Comparison of ENCODE assay signal across 9 mouse cellular contexts in genomic region chr14:34311021-34311631, GRCm38 (mm10). TPM values are rescaled to one million over a fixed set of nuclear protein-coding genes. Genes with fewer than 3 reads are reported as not detected.
DNase-seq lines count a peak whose midpoint lies in the region; ATAC-seq and TF ChIP-seq lines count a peak whose summit lies in the region.
"Had no signal": no experiment of that assay in that cellular context is flagged by ENCODE, and none has a peak within 500 bp of the region (broad histone marks: within the 10 kb centered on the region; RNA-seq: fewer than 3 reads in every experiment).

No protein-coding gene starts in this region.

- peak; percentile 34 for ATAC-seq in forebrain, embryonic 12.5 days (ENCODE audit: low FRiP score)
- peak; percentile 10 for ATAC-seq in heart, postnatal 0 days (ENCODE audit: insufficient read depth, low read depth)
- peak; percentile 13 for ATAC-seq in lung, postnatal 0 days

- under 1% methylated on average over 46 of the region's 47 CpGs for WGBS in forebrain, embryonic 12.5 days
- 0% methylated on average over 40 of the region's 47 CpGs for WGBS in heart, postnatal 0 days
- WGBS in lung, postnatal 0 days = 2% methylated on average over 38 of the region's 47 CpGs
- WGBS in olfactory bulb, adult 2 months = under 1% methylated on average over 47 of the region's 47 CpGs

- no peak for TF ChIP-seq POLR2A in brain, embryonic 14.5 days (IDR thresholded peaks at IDR 0.05; ENCODE audit: borderline replicate concordance, extremely low read depth, insufficient read depth, insufficient read length, poor library complexity, severe bottlenecking)
- no peak for TF ChIP-seq POLR2A in olfactory bulb, adult 2 months (IDR thresholded peaks at IDR 0.05; ENCODE audit: insufficient read depth, low read depth, low read length)

- peak overlapping the region; percentile 98 for H3K4me3 ChIP-seq in E14TG2a.4 (replicated peaks; ENCODE audit: low read length)
- H3K4me3 ChIP-seq in forebrain, embryonic 12.5 days (replicated peaks) = peak overlapping the region; percentile 91
- H3K4me3 ChIP-seq in heart, postnatal 0 days (ENCODE audit: low read depth, low read length) = peak overlapping the region; percentile 93
- peak overlapping the region; percentile 78 for H3K4me3 ChIP-seq in lung, postnatal 0 days (ENCODE audit: low read depth, low read length)
- H3K4me3 ChIP-seq in olfactory bulb, adult 2 months (ENCODE audit: insufficient read depth, low read depth, low read length) = peak overlapping the region; percentile 99

- DNase-seq in brain, embryonic 14.5 days (ENCODE audit: low read depth) = peak; percentile 63
- DNase-seq in heart, postnatal 0 days (ENCODE audit: low spot score) = no peak
- DNase-seq in kidney, postnatal 25 days = peak; percentile 50 to 76
- peak; percentile 64 for DNase-seq in lung, postnatal 0 days (ENCODE audit: low spot score)
- DNase-seq in thymus, postnatal 0 days (ENCODE audit: low spot score) = peak; percentile 38

- no peaks in the 10 kb centered on the region for H3K9me3 ChIP-seq in E14TG2a.4 (ENCODE audit: low read length)
- no peaks in the 10 kb centered on the region for H3K9me3 ChIP-seq in forebrain, embryonic 12.5 days
- no peaks in the 10 kb centered on the region for H3K9me3 ChIP-seq in heart, postnatal 0 days (replicated peaks; ENCODE audit: control insufficient read depth, low read length)
- no peaks in the 10 kb centered on the region for H3K9me3 ChIP-seq in lung, postnatal 0 days (ENCODE audit: low read length)

- peak overlapping the region; percentile 97 for H3K9ac ChIP-seq in forebrain, embryonic 12.5 days
- H3K9ac ChIP-seq in heart, postnatal 0 days (replicated peaks; ENCODE audit: low read depth, low read length) = peak overlapping the region; percentile 95
- H3K9ac ChIP-seq in lung, postnatal 0 days (replicated peaks; ENCODE audit: low read depth) = peak overlapping the region; percentile 83

- H3K4me2 ChIP-seq in forebrain, embryonic 12.5 days = peak overlapping the region; percentile 75
- peak overlapping the region; percentile 65 for H3K4me2 ChIP-seq in heart, postnatal 0 days (ENCODE audit: low read depth, low read length)
- H3K4me2 ChIP-seq in lung, postnatal 0 days (replicated peaks; ENCODE audit: low read depth, low read length) = peak overlapping the region; percentile 65

- peak overlapping the region; percentile 97 for H3K27ac ChIP-seq in forebrain, embryonic 12.5 days
- peak overlapping the region; percentile 98 for H3K27ac ChIP-seq in heart, postnatal 0 days (ENCODE audit: low read depth)
- peak overlapping the region; percentile 94 for H3K27ac ChIP-seq in lung, postnatal 0 days (ENCODE audit: low read length)
- peak overlapping the region; percentile 88 for H3K27ac ChIP-seq in olfactory bulb, adult 2 months (ENCODE audit: insufficient read depth, low read depth, low read length)

- H3K27me3 ChIP-seq in E14TG2a.4 (ENCODE audit: insufficient read depth, low read length) = no peaks in the 10 kb centered on the region
- no peaks in the 10 kb centered on the region for H3K27me3 ChIP-seq in forebrain, embryonic 12.5 days
- no peaks in the 10 kb centered on the region for H3K27me3 ChIP-seq in heart, postnatal 0 days (ENCODE audit: control insufficient read depth, insufficient read depth, low read length)
- H3K27me3 ChIP-seq in lung, postnatal 0 days (replicated peaks; ENCODE audit: insufficient read depth, low read length) = no peaks in the 10 kb centered on the region

- no peak for TF ChIP-seq EP300 in heart, postnatal 0 days (IDR thresholded peaks at IDR 0.05; ENCODE audit: low read depth)
- TF ChIP-seq EP300 in lung, postnatal 0 days (IDR thresholded peaks at IDR 0.05) = no peak

- no peak for TF ChIP-seq CTCF in E14TG2a.4 (conservative IDR thresholded peaks at IDR 0.05; ENCODE audit: low read length)
- no peak for TF ChIP-seq CTCF in brain, embryonic 14.5 days (IDR thresholded peaks at IDR 0.05; ENCODE audit: borderline replicate concordance, extremely low read depth, insufficient read depth, insufficient read length)
- no peak for TF ChIP-seq CTCF in heart, postnatal 0 days (IDR thresholded peaks at IDR 0.05; ENCODE audit: low read depth)
- no peak for TF ChIP-seq CTCF in lung, postnatal 0 days (IDR thresholded peaks at IDR 0.05)
- TF ChIP-seq CTCF in olfactory bulb, adult 2 months (IDR thresholded peaks at IDR 0.05; ENCODE audit: insufficient read depth, low read depth, low read length) = no peak

- H3K4me1 ChIP-seq in E14TG2a.4 (replicated peaks; ENCODE audit: low read depth, low read length) = peaks cover 58% of the 10 kb centered on the region
- H3K4me1 ChIP-seq in forebrain, embryonic 12.5 days = peaks cover 30% of the 10 kb centered on the region
- peaks cover 11% of the 10 kb centered on the region for H3K4me1 ChIP-seq in heart, postnatal 0 days (ENCODE audit: control insufficient read depth, insufficient read depth)
- H3K4me1 ChIP-seq in lung, postnatal 0 days (ENCODE audit: insufficient read depth, low read depth, low read length) = peaks cover 5% of the 10 kb centered on the region; the same call in 1 of the 2 replicates
- H3K4me1 ChIP-seq in olfactory bulb, adult 2 months (ENCODE audit: control insufficient read depth, insufficient read depth, low read length) = peaks cover 5% of the 10 kb centered on the region; the same call in 1 of the 2 replicates

- H3K36me3 ChIP-seq in E14TG2a.4 (ENCODE audit: insufficient read depth, low read length) = peaks cover 33% of the 10 kb centered on the region
- H3K36me3 ChIP-seq in forebrain, embryonic 12.5 days (replicated peaks) = no peaks in the 10 kb centered on the region
- H3K36me3 ChIP-seq in heart, postnatal 0 days (replicated peaks; ENCODE audit: control insufficient read depth, insufficient read depth, low read length) = no peaks in the 10 kb centered on the region
- H3K36me3 ChIP-seq in lung, postnatal 0 days (ENCODE audit: insufficient read depth, low read length) = no peaks in the 10 kb centered on the region

RNA-seq across cellular contexts. Expression of gene Glud1, which starts 0.6 kb away (rescaled TPM):
- polyA plus RNA-seq in brain, embryonic 14.5 days (2012; rRNA removed) = 78.7 and 99.3 TPM in 2 replicates
- 85.9 and 87.8 TPM in 2 replicates for polyA plus RNA-seq in forebrain, embryonic 12.5 days (2016; fragmentation: Nextera tagmentation; extraction: Ambion mirVana)
- total RNA-seq in heart, postnatal 0 days (2014; rRNA removed; ENCODE audit: low replicate concordance) = 55.9 and 70.0 TPM in 2 replicates
- 57.0 and 58.3 TPM in 2 replicates for polyA plus RNA-seq in heart, postnatal 0 days (2015; fragmentation: Nextera tagmentation; extraction: Ambion mirVana)
- polyA plus RNA-seq in lung, postnatal 0 days (2015; fragmentation: Nextera tagmentation; extraction: Ambion mirVana) = 63.2 and 64.3 TPM in 2 replicates
- 89.8 and 428 TPM in 2 replicates for polyA plus RNA-seq in olfactory bulb, adult 2 months (2012; ENCODE audit: insufficient read depth, insufficient read length, low replicate concordance, missing spikeins)
- polyA plus RNA-seq in thymus, postnatal 0 days (2015; fragmentation: Nextera tagmentation; extraction: Ambion mirVana) = 56.6 and 65.6 TPM in 2 replicates

RNA-seq across cellular contexts. Expression of gene Shld2, which starts 0.8 kb away (rescaled TPM):
- 4.0 and 4.2 TPM in 2 replicates for polyA plus RNA-seq in brain, embryonic 14.5 days (2012; rRNA removed)
- polyA plus RNA-seq in forebrain, embryonic 12.5 days (2016; fragmentation: Nextera tagmentation; extraction: Ambion mirVana) = 8.7 and 11.0 TPM in 2 replicates
- total RNA-seq in heart, postnatal 0 days (2014; rRNA removed; ENCODE audit: low replicate concordance) = 0.35 and 2.9 TPM in 2 replicates
- 9.6 and 10.9 TPM in 2 replicates for polyA plus RNA-seq in heart, postnatal 0 days (2015; fragmentation: Nextera tagmentation; extraction: Ambion mirVana)
- polyA plus RNA-seq in lung, postnatal 0 days (2015; fragmentation: Nextera tagmentation; extraction: Ambion mirVana) = 7.5 and 9.7 TPM in 2 replicates
- not detected in 2 replicates for polyA plus RNA-seq in olfactory bulb, adult 2 months (2012; ENCODE audit: insufficient read depth, insufficient read length, low replicate concordance, missing spikeins)
- 16.5 and 22.6 TPM in 2 replicates for polyA plus RNA-seq in thymus, postnatal 0 days (2015; fragmentation: Nextera tagmentation; extraction: Ambion mirVana)

RNA-seq across cellular contexts. Expression of gene Fam25c, which starts 44.1 kb away (rescaled TPM):
- polyA plus RNA-seq in brain, embryonic 14.5 days (2012; rRNA removed) = 0.85 TPM in 1 of 2 replicates, not detected in the other
- polyA plus RNA-seq in forebrain, embryonic 12.5 days (2016; fragmentation: Nextera tagmentation; extraction: Ambion mirVana) = not detected in 2 replicates
- not detected in 2 replicates for total RNA-seq in heart, postnatal 0 days (2014; rRNA removed; ENCODE audit: low replicate concordance)
- not detected in 2 replicates for polyA plus RNA-seq in heart, postnatal 0 days (2015; fragmentation: Nextera tagmentation; extraction: Ambion mirVana)
- polyA plus RNA-seq in lung, postnatal 0 days (2015; fragmentation: Nextera tagmentation; extraction: Ambion mirVana) = 0.45 TPM in 1 of 2 replicates, not detected in the other
- not detected in 2 replicates for polyA plus RNA-seq in olfactory bulb, adult 2 months (2012; ENCODE audit: insufficient read depth, insufficient read length, low replicate concordance, missing spikeins)
- polyA plus RNA-seq in thymus, postnatal 0 days (2015; fragmentation: Nextera tagmentation; extraction: Ambion mirVana) = 2.7 and 4.5 TPM in 2 replicates
- total RNA-seq: gastrocnemius, postnatal 36 days had no signal
